10 mouse cellular contexts compared by ENCODE assay signal in genomic region chr15:93084967-93085617, GRCm38 (mm10).
DNase-seq lines count a peak whose midpoint lies in the region; ATAC-seq lines count a peak whose summit lies in the region.
"Had no signal": no experiment of that assay in that cellular context is flagged by ENCODE, and none has a peak within 500 bp of the region (broad histone marks: within the 10 kb centered on the region; RNA-seq: fewer than 3 reads in every experiment).

No protein-coding gene starts in this region.

- WGBS in midbrain, embryonic 10.5 days, result 52% methylated on average over 14 of the region's 14 CpGs
- WGBS in midbrain, embryonic 15.5 days, result 33% methylated on average over 14 of the region's 14 CpGs
- WGBS in hindbrain, embryonic 16.5 days, result 28% methylated on average over 13 of the region's 14 CpGs
- 27% methylated on average over 14 of the region's 14 CpGs for WGBS in limb, embryonic 13.5 days

- H3K27me3 ChIP-seq in midbrain, embryonic 10.5 days (ENCODE audit: low read depth, poor library complexity, severe bottlenecking), result no peaks in the 10 kb centered on the region
- no peaks in the 10 kb centered on the region for H3K27me3 ChIP-seq in midbrain, embryonic 15.5 days (replicated peaks)
- no peaks in the 10 kb centered on the region for H3K27me3 ChIP-seq in hindbrain, embryonic 16.5 days (replicated peaks; ENCODE audit: control insufficient read depth, insufficient read depth, low read length)
- peaks cover 5% of the 10 kb centered on the region; the same call in 1 of the 2 replicates for H3K27me3 ChIP-seq in limb, embryonic 13.5 days

- no peak for DNase-seq in midbrain, embryonic 10.5 days (ENCODE audit: low spot score)
- peak; percentile 23 for DNase-seq in right cerebral cortex, postnatal 4 days
- DNase-seq in gastrocnemius, postnatal 4 days (ENCODE audit: low spot score in 2 of 2), result no peak
- no peak for DNase-seq in testis, postnatal 10 days (ENCODE audit: low spot score)
- no peak for DNase-seq in urinary bladder, postnatal 4 days (ENCODE audit: low spot score in 2 of 2)
- DNase-seq: thymus, postnatal 36 days had no signal

- no peaks in the 10 kb centered on the region for H3K9me3 ChIP-seq in midbrain, embryonic 10.5 days (replicated peaks)
- no peaks in the 10 kb centered on the region for H3K9me3 ChIP-seq in midbrain, embryonic 15.5 days
- no peaks in the 10 kb centered on the region for H3K9me3 ChIP-seq in hindbrain, embryonic 16.5 days (ENCODE audit: control insufficient read depth, low read length)
- no peaks in the 10 kb centered on the region for H3K9me3 ChIP-seq in limb, embryonic 13.5 days

- H3K36me3 ChIP-seq in midbrain, embryonic 10.5 days, result no peaks in the 10 kb centered on the region
- no peaks in the 10 kb centered on the region for H3K36me3 ChIP-seq in midbrain, embryonic 15.5 days (replicated peaks)
- no peaks in the 10 kb centered on the region for H3K36me3 ChIP-seq in hindbrain, embryonic 16.5 days (ENCODE audit: control insufficient read depth, insufficient read depth, low read length)
- H3K36me3 ChIP-seq in limb, embryonic 13.5 days, result no peaks in the 10 kb centered on the region

- 0 out of 2 replicates have a peak overlapping the region, but pooled peaks have one; percentile 49 for H3K27ac ChIP-seq in midbrain, embryonic 10.5 days (replicated peaks)
- H3K27ac ChIP-seq in midbrain, embryonic 15.5 days, result no peak overlapping the region
- H3K27ac ChIP-seq in hindbrain, embryonic 16.5 days (ENCODE audit: low read depth, low read length), result no peak overlapping the region
- peak overlapping the region; percentile 44 for H3K27ac ChIP-seq in limb, embryonic 13.5 days
- H3K27ac ChIP-seq: left cerebral cortex, adult 2 months had no signal

- H3K9ac ChIP-seq in midbrain, embryonic 15.5 days, result no peak overlapping the region
- H3K9ac ChIP-seq in hindbrain, embryonic 16.5 days (ENCODE audit: low read depth, low read length), result no peak overlapping the region
- H3K9ac ChIP-seq in limb, embryonic 13.5 days, result no peak overlapping the region

- H3K4me2 ChIP-seq in midbrain, embryonic 15.5 days, result no peak overlapping the region
- no peak overlapping the region for H3K4me2 ChIP-seq in hindbrain, embryonic 16.5 days (ENCODE audit: low read length)
- 0 out of 2 replicates have a peak overlapping the region, but pooled peaks have one; percentile 19 for H3K4me2 ChIP-seq in limb, embryonic 13.5 days (replicated peaks)

- no peak for ATAC-seq in midbrain, embryonic 15.5 days (replicated peaks)
- peak; percentile 85 for ATAC-seq in hindbrain, embryonic 16.5 days
- peak; percentile 78 for ATAC-seq in limb, embryonic 13.5 days (ENCODE audit: low FRiP score, low read depth)

- no peak overlapping the region for H3K4me3 ChIP-seq in midbrain, embryonic 10.5 days
- H3K4me3 ChIP-seq in midbrain, embryonic 15.5 days, result no peak overlapping the region
- H3K4me3 ChIP-seq in hindbrain, embryonic 16.5 days (ENCODE audit: low read length), result no peak overlapping the region
- H3K4me3 ChIP-seq in limb, embryonic 13.5 days, result no peak overlapping the region
- H3K4me3 ChIP-seq: left cerebral cortex, adult 2 months had no signal

- peaks cover 4% of the 10 kb centered on the region for H3K4me1 ChIP-seq in midbrain, embryonic 10.5 days
- no peaks in the 10 kb centered on the region for H3K4me1 ChIP-seq in midbrain, embryonic 15.5 days
- peaks cover 3% of the 10 kb centered on the region; the same call in 1 of the 2 replicates for H3K4me1 ChIP-seq in hindbrain, embryonic 16.5 days (ENCODE audit: control insufficient read depth, insufficient read depth, low read depth, low read length)
- peaks cover 23% of the 10 kb centered on the region for H3K4me1 ChIP-seq in limb, embryonic 13.5 days

Comparison
In these comparisons a context has a peak if more than half of its experiments do, and no peak if none do; other contexts are left out.
1. H3K27ac ChIP-seq: peak in midbrain, embryonic 10.5 days (single experiment) and limb, embryonic 13.5 days (single experiment); none in midbrain, embryonic 15.5 days (single experiment) and hindbrain, embryonic 16.5 days (single experiment).